Mouse (Mus musculus) lung, embryonic 16.5 days (tissue): ENCODE data around the gene Nat8f2. TPM values are rescaled to one million over a fixed set of nuclear protein-coding genes. Genes with fewer than 3 reads are reported as not detected.
"Not testable (repeated sequence)": the region's sequence is repeated elsewhere in the genome, so short reads cannot be mapped to it uniquely, and the experiment has no call there.

Experiments used
- ATAC-seq: fragments of 200-750 bp; cut with Nextera tagmentation; 2 replicates; pipeline ENCODE4 v1.8.0; 2017; ENCODE audit warnings: low read depth, mild to moderate bottlenecking, moderate library complexity
- H3K27ac ChIP-seq: fragments of 300-500 bp; sonication (generic); 2 replicates; pipeline ENCODE4 v1.5.1; 2014; ENCODE audit warnings: mild to moderate bottlenecking, control low read depth, low read length
- H3K27me3 ChIP-seq: fragments of 300-500 bp; sonication (generic); 2 replicates; pipeline ENCODE4 v1.6.1; 2014; ENCODE audit warnings: low read depth, low read length, mixed read lengths; ENCODE audit not compliant: control insufficient read depth, insufficient read depth
- H3K36me3 ChIP-seq: fragments of 300-500 bp; sonication (generic); 2 replicates; pipeline ENCODE4 v1.6.1; 2014; ENCODE audit warnings: low read length; ENCODE audit not compliant: control insufficient read depth, insufficient read depth
- H3K4me1 ChIP-seq: fragments of 300-500 bp; sonication (generic); replicated peaks from 2 replicates; pipeline ENCODE4 v1.6.1; 2014; ENCODE audit warnings: low read length, mixed read lengths; ENCODE audit not compliant: control insufficient read depth, insufficient read depth
- H3K4me2 ChIP-seq: fragments of 300-500 bp; sonication (generic); 2 replicates; pipeline ENCODE4 v1.6.1; 2014; ENCODE audit warnings: low read depth, low read length, control low read depth
- H3K4me3 ChIP-seq: fragments of 300-500 bp; sonication (generic); 2 replicates; pipeline ENCODE4 v1.5.1; 2014; ENCODE audit warnings: mild to moderate bottlenecking, low read length, control low read depth
- H3K9ac ChIP-seq: fragments of 300-500 bp; sonication (generic); 2 replicates; pipeline ENCODE4 v1.6.1; 2014; ENCODE audit warnings: low read length, control low read depth
- H3K9me3 ChIP-seq: fragments of 300-500 bp; sonication (generic); 2 replicates; pipeline ENCODE4 v1.6.1; 2016; ENCODE audit warnings: low read length; ENCODE audit not compliant: control insufficient read depth
- WGBS: fragments of 180-500 bp; shearing (Covaris S2); extraction: QIAGEN DNeasy Blood & Tissue Kit; methylation state at CpG from one replicate; pipeline ENCODE4 v1.1.7; 2014; 5-methylcytosine and 5-hydroxymethylcytosine counted together
- polyA plus RNA-seq: library from polyadenylated mRNA; unstranded; fragments of >200 nt; fragmentation: Nextera tagmentation; extraction: Ambion mirVana; gene quantifications from 2 replicates; pipeline ENCODE4 v1.2.1, GENCODE M21; 2015

Nat8f2 gene
- polyA plus RNA-seq, 1 experiment from 2014 or later, result not detected

DNA sequence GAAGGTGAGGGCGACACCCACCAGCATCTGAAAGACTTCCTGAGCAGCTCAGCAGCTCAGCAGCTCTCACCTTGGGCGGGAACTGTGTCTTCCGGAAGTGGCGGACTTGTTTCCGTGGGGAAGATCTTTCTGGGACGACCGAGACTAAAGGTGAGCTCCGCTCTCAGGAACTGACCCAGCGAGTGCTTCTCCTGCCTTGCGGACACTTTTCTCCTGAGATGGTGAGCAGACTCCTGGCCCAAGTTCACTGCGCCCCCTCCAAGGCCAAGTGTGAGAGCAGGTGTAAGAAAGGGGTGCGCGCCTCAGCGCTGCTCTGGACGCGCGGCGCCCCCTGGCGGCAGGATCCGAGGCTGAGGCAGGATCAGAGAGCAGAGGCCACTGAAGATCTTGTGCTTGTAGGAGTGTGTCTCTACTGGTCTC lies 35.7 kb upstream of the Nat8f2 start, which contains the start of gene Nat8f4:
Gene Nat8f4 (minus strand): TSS at position 243 of the 420 bp plus-strand sequence.
- not testable (repeated sequence) for H3K36me3 ChIP-seq, H3K27me3 ChIP-seq, H3K4me1 ChIP-seq, H3K9me3 ChIP-seq, H3K27ac ChIP-seq
- peak; percentile 74 for ATAC-seq
- peak within 1 kb of the TSS; percentile 39 for H3K4me3 ChIP-seq
- WGBS, result 7% methylated on average over 20 of the region's 20 CpGs
- H3K4me2 ChIP-seq, result peak within 1 kb of the TSS; percentile 38
- H3K9ac ChIP-seq, result peak within 1 kb of the TSS; percentile 5; the same call in 1 of the 2 replicates

GRCm38 (mm10) chr6:85902303-85902702 lies 33.3 kb upstream of the Nat8f2 start:
- H3K27ac ChIP-seq, result no peak overlapping the region

GRCm38 (mm10) chr6:85898596-85899475 lies 29.9 kb upstream of the Nat8f2 start:
- H3K27ac ChIP-seq, H3K4me2 ChIP-seq, ATAC-seq, H3K36me3 ChIP-seq, H3K9me3 ChIP-seq, H3K4me1 ChIP-seq, H3K9ac ChIP-seq, H3K27me3 ChIP-seq, H3K4me3 ChIP-seq: not testable (repeated sequence)
- 67% methylated on average over 6 of the region's 8 CpGs for WGBS

More at GRCm38 (mm10) chr6:85902303-85902702, 33.3 kb upstream of the Nat8f2 start:
- Histone ChIP-seq H3K4me1 (no peaks in the 10 kb centered on the region), H3K4me3 (no peak overlapping the region), H3K9ac (no peak overlapping the region), H3K36me3 (no peaks in the 10 kb centered on the region), H3K4me2 (no peak overlapping the region), H3K9me3 (no peaks in the 10 kb centered on the region), H3K27me3 (no peaks in the 10 kb centered on the region)
- 86% methylated on average over 2 of the region's 2 CpGs for WGBS
- no peak for ATAC-seq

GRCm38 (mm10) chr6:85895061-85895648 lies 26.2 kb upstream of the Nat8f2 start:
- 67% methylated on average over 25 of the region's 25 CpGs for WGBS
- not testable (repeated sequence) for H3K36me3 ChIP-seq, H3K4me3 ChIP-seq, H3K9me3 ChIP-seq, H3K27ac ChIP-seq, H3K9ac ChIP-seq, H3K27me3 ChIP-seq, H3K4me1 ChIP-seq, ATAC-seq, H3K4me2 ChIP-seq

GRCm38 (mm10) chr6:85888961-85889360 lies 20.0 kb upstream of the Nat8f2 start:
- 81% methylated on average over 2 of the region's 2 CpGs for WGBS
- Histone ChIP-seq H3K4me3 (no peak overlapping the region), H3K36me3 (no peaks in the 10 kb centered on the region), H3K9me3 (0 out of 2 replicates have a peak, but pooled peaks cover 2% of the 10 kb centered on the region), H3K27me3 (no peaks in the 10 kb centered on the region), H3K4me2 (no peak overlapping the region), H3K9ac (no peak overlapping the region), H3K27ac (no peak overlapping the region), H3K4me1 (no peaks in the 10 kb centered on the region)
- no peak for ATAC-seq

DNA sequence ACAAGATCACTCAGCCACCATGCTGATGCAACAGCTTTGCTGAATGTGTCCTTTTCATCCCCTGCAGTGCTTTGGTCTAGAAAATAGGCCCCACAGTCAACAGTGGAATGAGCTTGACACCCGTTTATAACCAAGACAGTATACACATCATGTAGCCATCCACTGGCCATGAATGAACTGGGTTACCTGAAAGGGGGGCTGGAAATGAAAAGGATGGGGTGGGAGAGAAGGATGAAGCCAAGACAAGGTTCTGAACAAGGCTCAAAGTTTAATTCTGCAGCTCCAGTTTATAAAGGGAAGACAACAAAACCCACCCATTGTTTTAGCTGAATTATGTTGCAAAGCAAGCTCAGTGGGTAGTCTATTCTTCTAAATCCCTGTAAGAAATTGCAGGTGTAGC lies 15.4 kb upstream of the Nat8f2 start:
- H3K4me1 ChIP-seq, result no peaks in the 10 kb centered on the region
- no peak overlapping the region for H3K27ac ChIP-seq
- H3K4me3 ChIP-seq, result no peak overlapping the region
- no peaks in the 10 kb centered on the region for H3K36me3 ChIP-seq
- no peak for ATAC-seq
- H3K9me3 ChIP-seq, result peaks cover 5% of the 10 kb centered on the region
- no peak overlapping the region for H3K9ac ChIP-seq
- H3K27me3 ChIP-seq, result no peaks in the 10 kb centered on the region
- WGBS, result 92% methylated on average over 1 of the region's 1 CpGs
- H3K4me2 ChIP-seq, result no peak overlapping the region

DNA sequence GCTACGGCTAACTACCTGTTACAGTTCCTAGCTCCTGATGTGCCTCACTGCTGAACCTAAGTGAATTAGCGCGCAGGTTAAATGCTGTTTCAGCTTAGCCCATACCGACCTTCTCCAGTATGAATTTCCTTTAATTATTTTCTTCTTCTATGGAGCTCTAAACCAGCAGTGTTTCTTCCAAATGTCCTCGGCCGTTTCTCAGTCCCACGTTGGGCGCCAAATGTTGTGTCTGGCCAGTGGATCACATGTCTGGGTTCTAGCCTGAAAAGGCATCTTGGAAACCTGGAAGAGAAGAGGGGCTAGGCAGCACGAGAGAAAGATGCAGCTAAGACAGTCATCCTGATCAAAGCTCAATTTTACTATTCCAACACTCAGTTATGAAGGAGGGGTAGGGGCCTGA lies 14.3 kb upstream of the Nat8f2 start:
- 87% methylated on average over 9 of the region's 9 CpGs for WGBS

DNA sequence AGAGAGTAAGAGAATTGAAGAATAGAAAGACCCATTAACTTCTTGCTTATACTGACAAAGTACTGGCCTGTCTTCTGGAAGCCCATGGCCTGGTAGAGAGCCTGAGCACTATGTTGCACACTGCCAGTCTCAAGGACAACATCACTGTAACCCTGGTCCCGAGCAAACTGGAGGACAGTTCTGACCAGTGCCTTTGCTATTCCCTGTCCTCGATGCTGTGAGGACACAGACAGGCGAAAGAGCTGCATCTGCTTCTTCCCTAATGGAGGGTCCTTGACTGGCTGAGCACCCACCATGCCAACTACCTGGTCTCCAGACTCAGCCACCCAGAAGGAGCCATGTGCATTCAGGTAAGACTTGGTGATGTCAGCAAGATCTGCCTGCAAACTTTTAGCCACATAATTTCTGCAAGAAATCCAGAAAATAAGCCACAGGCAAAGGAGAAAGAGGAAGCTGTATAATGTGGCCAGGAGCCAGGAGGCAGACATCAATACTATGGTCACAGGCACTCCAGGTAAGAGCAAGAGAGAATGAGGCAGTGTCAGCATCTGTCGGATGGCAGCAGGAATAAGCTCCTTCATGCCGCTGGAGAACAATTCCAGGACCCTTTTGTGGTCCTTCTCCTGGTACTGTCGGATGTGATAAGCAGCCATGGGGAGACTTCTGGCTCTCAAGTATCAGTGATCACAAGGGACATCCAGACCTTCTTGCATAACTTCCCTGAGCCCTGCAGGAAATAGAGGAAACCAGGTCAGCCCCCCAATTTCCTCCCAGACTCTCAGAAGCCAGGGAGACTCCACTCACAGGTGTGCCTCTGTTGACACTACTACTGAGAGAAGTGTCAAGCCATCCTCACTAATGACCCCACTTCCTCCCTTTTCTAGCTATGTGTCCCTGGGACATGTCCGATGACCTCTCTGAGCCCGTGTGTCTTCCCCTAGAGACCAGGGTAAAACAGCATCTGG lies 950 bp downstream of the Nat8f2 start:
- H3K9ac ChIP-seq, result no peak overlapping the region
- H3K36me3 ChIP-seq, result no peaks in the 10 kb centered on the region
- no peak overlapping the region for H3K4me2 ChIP-seq
- no peaks in the 10 kb centered on the region for H3K4me1 ChIP-seq
- ATAC-seq, result no peak
- H3K27me3 ChIP-seq, result no peaks in the 10 kb centered on the region
- no peaks in the 10 kb centered on the region for H3K9me3 ChIP-seq
- no peak overlapping the region for H3K4me3 ChIP-seq
- WGBS, result 58% methylated on average over 8 of the region's 8 CpGs
- no peak overlapping the region for H3K27ac ChIP-seq

More for the DNA sequence above, 14.3 kb upstream of the Nat8f2 start:
- H3K4me3 ChIP-seq, ATAC-seq, H3K27ac ChIP-seq, H3K4me2 ChIP-seq, H3K27me3 ChIP-seq, H3K9me3 ChIP-seq, H3K36me3 ChIP-seq, H3K9ac ChIP-seq, H3K4me1 ChIP-seq: not testable (repeated sequence)

- ATAC-seq, H3K4me2 ChIP-seq, H3K4me3 ChIP-seq, H3K27ac ChIP-seq, H3K9me3 ChIP-seq, H3K9ac ChIP-seq, H3K4me1 ChIP-seq, H3K36me3 ChIP-seq, H3K27me3 ChIP-seq: not testable (repeated sequence)
- WGBS, result 15% methylated on average over 1 of the region's 1 CpGs
Measured at GRCm38 (mm10) chr6:85866995-85867394, 2.0 kb downstream of the Nat8f2 start.
